Mouse (Mus musculus) cerebellum, adult 11 months (tissue): ENCODE measurements around the gene Slc6a9.

Source experiments
- DNase-seq: peaks from one replicate; pipeline ENCODE4 v3.0.0; 2022

The Slc6a9 gene

GRCm38 (mm10) chr4:117841566-117841965, 7.3 kb downstream of the Slc6a9 start:
- DNase-seq, result no peak

GRCm38 (mm10) chr4:117843101-117843500, 8.8 kb downstream of the Slc6a9 start:
- DNase-seq, result no peak

- DNase-seq, result no peak
These were observed 10.2 kb downstream of the Slc6a9 start for GRCm38 (mm10) chr4:117844467-117844866.

GRCm38 (mm10) chr4:117845316-117845715, 11.0 kb downstream of the Slc6a9 start:
- no peak for DNase-seq

DNA sequence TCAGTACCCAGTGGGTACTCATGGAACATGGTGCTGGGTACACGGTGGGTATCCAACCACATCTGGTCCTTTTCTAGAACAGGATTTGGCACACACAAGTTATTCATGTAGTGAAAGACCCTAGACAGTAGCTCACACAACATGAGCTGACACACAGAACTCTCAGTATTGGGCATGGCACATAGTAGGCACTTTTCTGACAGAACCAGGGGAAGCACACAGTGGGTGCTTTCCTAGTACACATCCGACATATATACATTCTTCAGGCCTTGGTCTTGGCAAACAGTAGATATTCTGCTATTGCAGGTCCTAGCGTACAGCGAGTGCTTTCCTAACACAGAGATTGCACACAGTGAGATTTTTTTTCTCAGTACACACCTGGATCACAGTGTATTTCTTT, 12.0 kb downstream of the Slc6a9 start:
- DNase-seq, result no peak

- DNase-seq, result no peak
These were observed 12.7 kb downstream of the Slc6a9 start for GRCm38 (mm10) chr4:117847011-117847410.

DNA sequence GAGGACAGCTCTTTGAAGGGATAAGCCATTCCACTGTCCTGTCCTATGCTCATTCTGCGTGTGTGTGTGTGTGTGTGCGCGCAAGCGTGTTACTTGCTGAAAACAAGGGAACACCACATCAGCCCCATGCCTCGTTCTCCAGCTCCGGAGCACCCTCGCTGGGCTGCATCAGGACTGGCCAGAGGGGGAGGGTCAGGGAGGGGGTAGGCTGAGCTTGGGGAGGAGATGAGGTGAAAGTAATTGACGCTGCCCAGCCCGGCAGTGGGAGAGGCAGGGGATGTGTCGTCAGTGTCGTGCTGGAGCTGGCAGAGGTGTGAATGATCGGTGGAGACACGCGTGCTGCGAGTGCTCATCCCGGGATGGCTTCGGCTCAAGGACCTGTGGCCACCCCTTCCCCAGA, 14.8 kb downstream of the Slc6a9 start:
- no peak for DNase-seq

GRCm38 (mm10) chr4:117849506-117849905, 15.2 kb downstream of the Slc6a9 start:
- DNase-seq, result no peak

GRCm38 (mm10) chr4:117850176-117850575, 15.9 kb downstream of the Slc6a9 start:
- no peak for DNase-seq

GRCm38 (mm10) chr4:117850871-117851270, 16.6 kb downstream of the Slc6a9 start:
- no peak for DNase-seq

GRCm38 (mm10) chr4:117852152-117852868, 18.0 kb downstream of the Slc6a9 start:
- no peak for DNase-seq

DNA sequence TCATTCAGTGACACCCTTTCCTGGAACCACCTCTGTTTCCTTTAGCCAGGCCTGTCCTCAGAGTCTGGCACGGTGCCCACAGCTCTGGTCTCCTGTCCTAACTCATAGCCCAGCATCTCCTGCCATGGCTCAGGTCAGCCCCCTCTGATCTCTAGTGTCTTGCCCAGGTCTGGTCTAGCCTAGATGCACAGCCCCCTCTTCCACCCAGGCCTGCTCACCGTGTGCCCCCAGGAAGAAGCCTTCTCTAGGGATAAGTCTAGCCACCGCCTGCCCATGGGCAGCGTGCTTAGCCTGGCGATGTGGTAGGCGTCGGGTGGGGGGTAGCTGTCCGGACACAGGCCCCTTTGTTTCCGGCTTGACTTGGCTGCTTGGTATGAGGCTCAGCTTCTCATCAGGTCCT, 20.8 kb downstream of the Slc6a9 start:
- DNase-seq, result no peak

DNA sequence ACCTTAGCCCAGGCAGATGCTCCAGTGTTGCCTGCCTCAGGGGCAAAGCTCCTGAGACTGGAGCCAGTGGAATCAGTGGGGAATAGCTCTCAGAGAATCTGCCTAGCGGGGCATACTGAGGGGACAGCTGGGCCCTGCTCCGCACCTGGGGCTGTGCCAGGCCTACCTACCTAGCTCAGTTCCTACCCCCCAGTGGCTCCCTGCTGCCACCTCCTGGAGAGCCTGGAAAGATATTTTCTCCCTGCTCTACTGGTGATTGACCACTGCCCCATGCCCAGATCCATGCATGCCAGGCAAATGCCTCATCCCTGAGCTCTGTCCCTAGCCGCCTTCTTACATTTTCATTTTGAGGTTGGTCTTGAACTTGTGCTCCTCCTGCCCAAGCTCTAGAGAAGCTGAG, 24.5 kb downstream of the Slc6a9 start:
- peak; percentile 55 for DNase-seq

DNA sequence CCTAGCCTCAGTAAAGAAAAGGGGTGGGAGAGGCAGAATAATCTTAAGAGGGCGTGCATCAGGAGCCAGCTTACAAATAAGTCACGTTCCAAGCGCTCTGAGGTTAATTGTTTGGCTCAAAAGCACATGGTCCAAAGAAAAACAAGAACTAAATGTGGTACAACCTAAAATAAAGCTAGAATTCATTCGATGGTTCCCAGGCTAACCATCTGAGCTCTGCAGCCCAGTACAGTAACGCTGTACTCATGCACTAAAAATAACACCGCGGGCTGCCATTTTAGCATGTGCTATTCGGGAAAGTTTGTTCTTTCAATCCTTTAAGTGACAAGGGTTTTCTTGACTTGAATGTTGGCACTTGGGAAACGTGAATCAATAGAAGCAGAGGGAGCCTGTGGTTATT, 26.3 kb downstream of the Slc6a9 start:
- DNase-seq, result no peak

DNA sequence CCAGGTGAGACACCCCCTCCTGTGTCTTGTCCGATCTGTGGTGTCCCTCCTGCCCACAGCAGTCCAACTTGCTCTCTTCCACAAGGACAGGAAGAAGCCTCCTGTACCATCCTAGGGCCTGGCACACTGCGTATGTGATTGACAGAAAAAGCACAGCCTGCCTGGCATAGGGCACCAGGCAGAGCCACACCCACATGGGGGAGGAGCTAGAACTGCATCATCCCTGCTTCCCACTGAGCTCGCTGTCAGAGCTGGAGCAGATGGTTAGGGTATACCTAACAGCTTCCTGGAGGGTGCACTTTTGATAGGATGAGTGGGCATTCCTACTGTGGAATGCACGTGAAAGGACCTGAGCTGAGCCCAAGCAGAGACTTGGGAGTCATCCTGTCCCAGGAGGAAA, 28.5 kb downstream of the Slc6a9 start:
- no peak for DNase-seq

DNA sequence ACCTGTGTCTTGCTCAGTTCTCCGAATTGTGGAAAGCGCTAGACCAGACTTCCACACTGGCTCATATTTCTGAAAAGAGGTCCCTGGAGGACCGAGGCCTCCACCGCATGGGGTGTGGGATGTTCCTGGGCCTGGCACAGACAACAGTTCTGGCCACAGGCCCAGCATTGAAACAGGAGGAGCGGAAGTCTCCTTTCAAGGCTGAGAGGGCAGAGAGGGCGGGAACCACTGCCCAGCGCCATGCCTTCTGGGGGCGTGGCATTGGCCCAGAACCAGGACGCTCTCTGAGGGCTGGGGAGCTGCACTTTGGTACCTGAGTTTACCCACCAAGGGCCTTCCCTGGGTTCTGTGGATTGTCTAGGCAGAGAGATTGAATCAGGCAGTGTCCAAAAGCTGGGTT, 31.8 kb downstream of the Slc6a9 start:
- no peak for DNase-seq

- DNase-seq, result no peak
These were observed 32.7 kb downstream of the Slc6a9 start for GRCm38 (mm10) chr4:117867000-117867399.

- DNase-seq, result no peak
These were observed 33.5 kb downstream of the Slc6a9 start for GRCm38 (mm10) chr4:117867823-117868222.

DNA sequence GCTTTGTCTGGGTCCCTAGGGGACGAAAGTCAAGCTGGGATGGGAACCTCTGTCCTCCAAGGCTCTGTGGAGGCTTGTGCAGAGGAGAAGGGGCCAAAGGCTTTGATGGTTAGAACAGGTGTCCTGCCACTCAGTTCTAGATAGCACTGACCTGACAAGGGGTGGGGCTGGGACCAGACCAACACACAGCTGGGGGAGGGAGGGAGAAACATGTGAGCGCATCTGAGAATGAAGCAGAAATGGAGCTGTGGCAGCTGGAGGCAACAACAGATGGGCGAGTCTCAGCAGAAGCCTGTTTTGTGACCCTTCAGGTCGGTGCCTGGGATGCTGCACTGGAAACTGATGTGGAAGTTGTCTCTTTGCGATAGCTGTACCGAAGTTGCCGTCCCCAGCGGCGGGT, 35.0 kb downstream of the Slc6a9 start:
- no peak for DNase-seq

- DNase-seq, result no peak
These were observed 36.1 kb downstream of the Slc6a9 start for GRCm38 (mm10) chr4:117870437-117870836.

DNA sequence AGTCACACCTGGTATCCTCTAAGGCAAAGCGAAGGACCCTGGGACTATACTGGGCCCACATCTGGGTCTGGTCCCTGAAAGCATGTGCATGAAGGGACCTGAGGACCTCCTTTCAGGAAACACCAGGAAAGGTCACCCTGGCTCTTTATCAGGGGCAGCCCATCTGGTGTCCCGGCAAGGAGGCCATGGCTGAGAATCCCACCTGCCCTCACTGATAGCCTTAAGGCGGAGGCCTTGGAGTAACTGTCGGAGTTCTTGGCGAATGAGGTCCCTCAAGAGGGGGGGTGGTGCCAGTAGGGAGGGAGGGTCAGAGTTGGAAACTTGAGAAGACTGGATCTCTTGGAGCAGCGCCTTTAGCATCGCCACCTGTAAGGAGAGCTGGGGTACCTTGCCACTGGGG, 37.5 kb downstream of the Slc6a9 start:
- DNase-seq, result no peak

- DNase-seq, result no peak
These were observed 38.2 kb downstream of the Slc6a9 start, which contains the start of gene Ccdc24 for GRCm38 (mm10) chr4:117872471-117872886. Gene Ccdc24, minus strand, starts transcription at chr4:117872557.

DNA sequence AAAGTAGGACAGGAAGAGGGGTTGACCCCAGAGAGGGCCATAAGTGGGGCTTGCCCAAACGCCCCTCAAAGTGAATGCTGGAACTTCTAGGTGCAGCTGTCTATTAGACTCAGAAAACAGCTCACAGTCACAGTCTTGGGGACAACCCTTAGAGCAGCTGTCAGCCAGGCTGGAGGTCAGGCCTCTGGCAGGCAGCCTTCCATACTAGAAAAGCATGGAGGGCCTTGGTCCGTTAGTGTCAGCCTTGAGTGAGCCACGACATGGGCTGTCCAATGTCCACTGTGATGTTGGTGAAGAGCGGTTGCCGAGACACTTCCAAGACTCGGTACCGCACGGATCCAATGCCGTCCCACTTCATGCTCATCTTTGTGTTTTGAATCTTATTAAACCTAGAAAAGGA, 39.3 kb downstream of the Slc6a9 start:
- DNase-seq, result no peak

- no peak for DNase-seq
These were observed 44.0 kb downstream of the Slc6a9 start for GRCm38 (mm10) chr4:117878301-117878700.

DNA sequence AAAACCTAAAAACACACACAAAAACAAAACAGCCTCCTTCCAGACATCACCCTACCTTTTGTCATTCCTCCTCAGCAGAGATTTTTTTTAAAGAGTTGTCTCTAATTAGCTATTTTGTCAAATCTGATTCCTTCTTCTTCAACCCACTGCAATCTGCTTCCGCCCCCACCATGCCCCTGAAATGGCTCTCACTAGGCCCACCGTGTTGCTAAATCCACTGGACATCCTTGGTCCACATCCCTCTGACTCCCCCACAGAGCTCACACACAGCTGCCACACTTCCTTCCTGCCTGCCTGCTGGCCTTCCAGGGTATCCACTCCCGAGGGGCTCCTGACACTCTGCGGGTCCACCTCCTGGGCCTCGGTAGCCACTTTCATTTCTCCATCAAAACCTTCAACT, 44.4 kb downstream of the Slc6a9 start:
- DNase-seq, result no peak
